Mouse (Mus musculus): ENCODE measurements around the gene Cbx1. TPM values are rescaled to one million over a fixed set of nuclear protein-coding genes. Genes with fewer than 3 reads are reported as not detected.

Gene Cbx1
- total and polyA plus RNA-seq, 3 experiments: 132 to 368 (median 152) TPM

- TF ChIP-seq MYC (IDR thresholded peaks at IDR 0.05; ENCODE audit: low read depth, low read length) (no peak), MEF2A (IDR thresholded peaks at IDR 0.05; ENCODE audit: extremely low read depth, insufficient replicate concordance, low read depth, low read length, poor library complexity, severe bottlenecking) (no peak), SIN3A (IDR thresholded peaks at IDR 0.05; ENCODE audit: low read length) (no peak), TCF12 (IDR thresholded peaks at IDR 0.05; ENCODE audit: low read depth, low read length) (no peak), MXI1 (IDR thresholded peaks at IDR 0.05; ENCODE audit: low read depth, low read length) (no peak), MAFK (IDR thresholded peaks at IDR 0.05; ENCODE audit: borderline replicate concordance, low read depth, low read length) (no peak), USF1 (IDR thresholded peaks at IDR 0.05; ENCODE audit: low read depth, low read length) (no peak), CTCF (IDR thresholded peaks at IDR 0.05 in 2 of 3, conservative IDR thresholded peaks at IDR 0.05 in 1 of 3; ENCODE audit: control insufficient read depth in 1 of 3, insufficient read depth in 1 of 3, low read depth in 2 of 3, low read length in 3 of 3, poor library complexity in 1 of 3, severe bottlenecking in 1 of 3) (no peak), RCOR1 (IDR thresholded peaks at IDR 0.05; ENCODE audit: low read depth, low read length) (no peak), ZNF384 (IDR thresholded peaks at IDR 0.05; ENCODE audit: low read depth, low read length) (no peak)
- peaks cover 4 to 6% of the 10 kb centered on the region in 2 experiments; a peak in 2 of 4 replicates for H3K4me1 ChIP-seq (ENCODE audit: control insufficient read depth in 1 of 2, insufficient read depth in 2 of 2, low read length in 2 of 2)
Observed at GRCm38 (mm10) chr11:96816979-96817378, 28.1 kb downstream of the Cbx1 start.

DNA sequence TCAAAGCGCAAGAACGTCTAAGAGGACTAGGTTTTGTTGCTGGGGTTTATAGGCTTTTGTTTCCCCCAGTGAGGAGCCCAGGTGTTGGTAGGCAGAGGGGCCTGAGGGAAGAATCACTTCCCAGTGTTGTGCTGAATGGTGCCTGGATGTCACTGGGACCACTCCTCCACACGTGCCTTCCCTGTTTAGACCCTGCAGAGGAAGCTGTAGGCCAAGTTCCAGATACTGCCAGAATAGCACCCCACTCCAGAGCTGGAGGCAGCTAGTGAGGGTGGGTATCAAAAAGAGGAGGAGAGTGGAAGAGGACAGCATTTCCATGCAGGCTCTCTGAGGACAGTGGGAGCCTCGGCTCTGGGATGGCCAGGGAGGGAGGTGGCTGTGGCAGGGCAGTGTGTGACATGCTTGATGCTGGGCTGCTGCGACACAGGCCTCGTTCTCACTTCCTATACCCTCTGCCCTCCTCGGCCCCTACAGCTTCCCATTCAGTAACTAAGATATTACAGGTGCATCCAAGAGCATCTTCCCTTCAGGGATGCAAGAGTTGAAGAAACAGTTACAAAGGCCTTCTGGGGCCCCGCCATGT lies 29.3 kb downstream of the Cbx1 start:
- no peaks in the 10 kb centered on the region for H3K9me3 ChIP-seq (replicated peaks; ENCODE audit: insufficient read depth, low read length)
- peaks cover 14 to 45% of the 10 kb centered on the region in 2 experiments for H3K36me3 ChIP-seq (ENCODE audit: control insufficient read depth in 1 of 2, insufficient read depth in 2 of 2, low read length in 2 of 2)
- peaks cover 14 to 18% of the 10 kb centered on the region in 2 experiments; a peak in 3 of 4 replicates for H3K4me1 ChIP-seq (ENCODE audit: control insufficient read depth in 1 of 2, insufficient read depth in 2 of 2, low read length in 2 of 2)
- H3K27ac ChIP-seq (ENCODE audit: control insufficient read depth, low read depth, low read length): no peak overlapping the region
- H3K79me2 ChIP-seq (ENCODE audit: control insufficient read depth, insufficient read depth, low read length, poor library complexity): peaks cover 10% of the 10 kb centered on the region
- H3K9ac ChIP-seq (ENCODE audit: control insufficient read depth, low read depth, low read length, poor library complexity, severe bottlenecking): no peak overlapping the region
- no peak overlapping the region for H3K4me3 ChIP-seq (ENCODE audit: control insufficient read depth in 1 of 2, insufficient read depth in 1 of 2, low read depth in 2 of 2, low read length in 2 of 2)
- H3K27me3 ChIP-seq (ENCODE audit: control insufficient read depth in 1 of 2, insufficient read depth in 2 of 2, low read length in 2 of 2): no peaks in the 10 kb centered on the region
- no peak for DNase-seq (ENCODE audit: low read depth, low spot score)
- no peak for TF ChIP-seq RCOR1 (IDR thresholded peaks at IDR 0.05; ENCODE audit: low read depth, low read length)
- no peak for TF ChIP-seq MAX (IDR thresholded peaks at IDR 0.05; ENCODE audit: low read length)
- TF ChIP-seq JUND (IDR thresholded peaks at IDR 0.05; ENCODE audit: low read depth, low read length): no peak
- no peak for TF ChIP-seq NELFE (IDR thresholded peaks at IDR 0.05; ENCODE audit: low read depth, low read length)
- no peak for TF ChIP-seq CTCF (IDR thresholded peaks at IDR 0.05 in 2 of 3, conservative IDR thresholded peaks at IDR 0.05 in 1 of 3; ENCODE audit: control insufficient read depth in 1 of 3, insufficient read depth in 1 of 3, low read depth in 2 of 3, low read length in 3 of 3, poor library complexity in 1 of 3, severe bottlenecking in 1 of 3)
- TF ChIP-seq ETS1 (IDR thresholded peaks at IDR 0.05; ENCODE audit: low read depth, low read length): no peak
- TF ChIP-seq SIN3A (IDR thresholded peaks at IDR 0.05; ENCODE audit: low read length): no peak
- TF ChIP-seq GATA1 (IDR thresholded peaks at IDR 0.05; ENCODE audit: low read depth, low read length): no peak
- TF ChIP-seq MAFK (IDR thresholded peaks at IDR 0.05; ENCODE audit: borderline replicate concordance, low read depth, low read length): no peak
- no peak for TF ChIP-seq KAT2A (conservative IDR thresholded peaks at IDR 0.05; ENCODE audit: low read depth, low read length)
- no peak for TF ChIP-seq E2F4 (IDR thresholded peaks at IDR 0.05; ENCODE audit: borderline replicate concordance, low read depth, low read length)
- no peak for TF ChIP-seq POLR2A (IDR thresholded peaks at IDR 0.05; ENCODE audit: control insufficient read depth in 1 of 2, insufficient read depth in 1 of 2, low read depth in 1 of 2, low read length in 2 of 2, poor library complexity in 1 of 2)
- no peak for TF ChIP-seq MEF2A (IDR thresholded peaks at IDR 0.05; ENCODE audit: extremely low read depth, insufficient replicate concordance, low read depth, low read length, poor library complexity, severe bottlenecking)
- TF ChIP-seq USF1 (IDR thresholded peaks at IDR 0.05; ENCODE audit: low read depth, low read length): no peak
- no peak for TF ChIP-seq EP300 (IDR thresholded peaks at IDR 0.05; ENCODE audit: low read depth in 1 of 2, low read length in 2 of 2)
- no peak for TF ChIP-seq POLR2AphosphoS5 (IDR thresholded peaks at IDR 0.05; ENCODE audit: borderline replicate concordance, low read depth, low read length)
- TF ChIP-seq CHD1 (IDR thresholded peaks at IDR 0.05; ENCODE audit: low read depth, low read length): no peak

More at GRCm38 (mm10) chr11:96816979-96817378, 28.1 kb downstream of the Cbx1 start:
- no peaks in the 10 kb centered on the region for H3K9me3 ChIP-seq (replicated peaks; ENCODE audit: insufficient read depth, low read length)
- H3K79me2 ChIP-seq (ENCODE audit: control insufficient read depth, insufficient read depth, low read length, poor library complexity): peaks cover under 1% of the 10 kb centered on the region; the same call in 1 of the 2 replicates
- no peak overlapping the region for H3K27ac ChIP-seq (ENCODE audit: control insufficient read depth, low read depth, low read length)
- H3K4me3 ChIP-seq (ENCODE audit: control insufficient read depth in 1 of 2, insufficient read depth in 1 of 2, low read depth in 2 of 2, low read length in 2 of 2): no peak overlapping the region
- DNase-seq (ENCODE audit: low read depth, low spot score): no peak
- H3K9ac ChIP-seq (ENCODE audit: control insufficient read depth, low read depth, low read length, poor library complexity, severe bottlenecking): no peak overlapping the region
- H3K27me3 ChIP-seq (ENCODE audit: control insufficient read depth in 1 of 2, insufficient read depth in 2 of 2, low read length in 2 of 2): no peaks in the 10 kb centered on the region
- H3K36me3 ChIP-seq (ENCODE audit: control insufficient read depth in 1 of 2, insufficient read depth in 2 of 2, low read length in 2 of 2): peaks cover 5 to 41% of the 10 kb centered on the region in 2 experiments

Data from MEL (cell line).